Mouse (Mus musculus): ENCODE measurements around the gene Slc37a3. TPM values are rescaled to one million over a fixed set of nuclear protein-coding genes. Genes with fewer than 3 reads are reported as not detected.
"Not testable (repeated sequence)": the region's sequence is repeated elsewhere in the genome, so short reads cannot be mapped to it uniquely, and the experiment has no call there.

The Slc37a3 gene
- total RNA-seq, 1 experiment from 2014 or later, result 29.4 TPM

DNA sequence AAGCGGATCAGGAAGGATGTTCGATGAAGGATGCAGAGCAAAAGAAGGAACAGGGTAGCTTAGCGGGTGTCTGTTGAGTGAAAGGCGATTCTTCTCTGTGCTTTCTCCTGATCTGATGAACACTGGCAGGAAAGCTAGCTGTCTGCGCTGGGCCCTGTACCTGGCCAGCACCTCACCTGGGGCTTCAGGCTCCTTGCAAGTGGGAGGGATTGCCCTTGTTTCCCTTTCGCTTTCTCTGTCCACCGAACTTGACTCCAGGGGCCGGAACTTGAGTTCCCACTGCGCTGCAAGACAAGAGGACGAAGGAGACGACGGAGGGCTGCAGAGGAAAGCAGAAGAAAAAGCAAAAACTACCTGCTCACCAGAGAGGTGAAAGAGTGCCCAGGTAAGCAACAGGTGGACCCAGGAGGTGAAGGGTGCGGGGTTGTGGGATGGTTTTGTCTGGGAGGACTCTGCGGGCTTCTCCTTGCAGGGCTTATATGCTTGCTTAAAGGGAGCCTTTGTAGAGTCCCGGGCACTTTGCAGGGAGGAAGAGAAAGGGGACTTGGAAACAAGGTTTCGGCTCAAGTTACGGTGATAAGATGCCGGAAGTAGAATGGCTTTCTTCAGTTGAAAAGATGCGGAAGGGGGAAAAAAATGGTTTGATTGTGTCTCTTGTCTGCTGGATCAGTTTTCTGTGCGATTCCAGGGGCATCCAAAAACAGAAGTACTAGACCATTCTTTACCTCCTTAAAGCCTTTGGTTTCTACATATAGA is 3.8 kb upstream of the Slc37a3 start, which contains the start of gene Rab19:
Gene Rab19, plus strand, starts transcription at position 51 of the 756 bp plus-strand sequence.
- no peak for ATAC-seq (ENCODE audit: extremely low read depth, insufficient number of reproducible peaks, low FRiP score, poor library complexity, severe bottlenecking)

DNA sequence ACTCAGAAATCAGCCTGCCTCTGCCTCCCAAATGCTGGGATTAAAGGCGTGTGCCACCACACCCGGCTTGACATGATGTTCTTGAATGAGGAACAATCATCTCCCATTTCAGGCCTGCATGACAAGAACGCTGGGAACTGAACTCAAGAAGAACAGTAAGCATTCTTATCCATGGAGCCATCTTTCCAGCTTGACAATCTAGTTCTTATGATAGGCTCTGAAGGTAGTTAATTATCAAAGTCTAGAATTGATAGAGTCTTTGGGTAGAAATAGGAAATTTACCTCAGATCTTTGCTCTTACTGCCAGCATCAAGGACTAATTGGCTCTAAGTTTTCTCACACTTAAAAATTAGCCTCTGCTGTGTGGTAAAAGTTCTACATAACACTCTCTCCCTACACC is 2.8 kb upstream of the Slc37a3 start:
- no peak for ATAC-seq (ENCODE audit: extremely low read depth, insufficient number of reproducible peaks, low FRiP score, poor library complexity, severe bottlenecking)

DNA sequence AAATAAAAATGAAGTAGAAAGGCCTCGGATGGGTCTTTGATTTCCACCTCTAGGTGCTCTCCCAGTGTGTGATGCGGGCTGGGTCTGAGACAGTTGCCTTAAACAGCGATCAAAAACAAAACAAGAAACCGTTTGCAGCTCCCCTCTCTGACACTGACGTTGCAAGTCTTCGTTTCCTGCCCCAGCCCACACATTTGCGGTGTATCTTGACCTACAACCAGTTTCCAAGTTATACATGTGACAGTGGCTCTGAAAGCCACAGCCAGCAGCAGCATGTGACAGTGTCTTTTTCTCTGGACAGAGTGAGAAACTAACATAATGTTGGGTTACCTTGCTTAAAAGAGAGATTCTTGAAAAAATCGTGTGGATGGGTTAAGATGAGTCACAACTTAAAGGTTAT is 2.3 kb upstream of the Slc37a3 start:
- ATAC-seq (ENCODE audit: extremely low read depth, insufficient number of reproducible peaks, low FRiP score, poor library complexity, severe bottlenecking), result peak; percentile 49

DNA sequence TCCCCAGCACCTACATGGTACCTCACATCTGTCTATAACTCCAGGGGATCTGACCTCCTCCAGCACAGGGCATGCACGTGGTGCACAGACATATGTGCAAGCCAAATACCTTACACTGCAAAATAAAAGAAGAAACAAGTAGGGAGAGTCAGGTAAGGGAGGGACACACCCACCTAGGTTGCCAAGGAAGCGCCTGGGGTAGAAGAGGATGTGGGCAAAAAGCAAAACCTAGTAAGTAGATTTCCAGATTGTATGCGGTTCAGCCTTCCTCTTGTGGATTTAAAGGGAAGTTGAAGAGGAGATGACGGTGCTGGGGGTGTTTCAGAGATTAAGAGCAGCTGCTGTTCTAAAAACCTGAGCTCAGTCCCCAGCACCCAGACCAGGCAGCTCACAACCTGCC is 1.7 kb upstream of the Slc37a3 start:
- ATAC-seq (ENCODE audit: extremely low read depth, insufficient number of reproducible peaks, low FRiP score, poor library complexity, severe bottlenecking), result peak; percentile 77

DNA sequence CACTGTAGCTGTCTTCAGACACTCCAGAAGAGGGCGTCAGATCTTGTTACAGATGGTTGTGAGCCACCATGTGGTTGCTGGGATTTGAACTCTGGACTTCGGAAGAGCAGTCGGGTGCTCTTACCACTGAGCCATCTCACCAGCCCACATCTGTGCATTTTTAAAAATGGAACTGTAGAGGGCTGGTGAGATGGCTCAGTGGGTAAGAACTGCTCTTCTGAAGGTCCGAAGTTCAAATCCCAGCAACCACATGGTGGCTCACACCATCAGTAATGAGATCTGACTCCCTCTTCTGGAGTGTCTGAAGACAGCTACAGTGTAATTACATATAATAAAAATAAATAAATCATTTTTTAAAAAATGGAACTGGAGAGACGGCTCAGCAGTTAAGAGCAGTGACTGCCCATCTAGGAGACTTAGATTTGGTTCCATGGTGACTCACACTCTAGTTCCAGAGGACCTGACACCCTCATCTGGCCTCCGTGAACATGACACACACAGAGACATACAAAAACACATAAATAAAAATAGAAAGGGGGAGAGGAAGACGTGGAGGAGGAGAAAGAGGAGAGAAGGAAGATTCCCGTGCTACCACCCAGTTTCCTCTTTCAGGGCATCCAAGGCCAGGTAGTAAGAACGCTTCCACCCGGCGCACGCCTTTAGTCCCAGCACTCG is 823 bp upstream of the Slc37a3 start:
- not testable (repeated sequence) for ATAC-seq (ENCODE audit: extremely low read depth, insufficient number of reproducible peaks, low FRiP score, poor library complexity, severe bottlenecking)

DNA sequence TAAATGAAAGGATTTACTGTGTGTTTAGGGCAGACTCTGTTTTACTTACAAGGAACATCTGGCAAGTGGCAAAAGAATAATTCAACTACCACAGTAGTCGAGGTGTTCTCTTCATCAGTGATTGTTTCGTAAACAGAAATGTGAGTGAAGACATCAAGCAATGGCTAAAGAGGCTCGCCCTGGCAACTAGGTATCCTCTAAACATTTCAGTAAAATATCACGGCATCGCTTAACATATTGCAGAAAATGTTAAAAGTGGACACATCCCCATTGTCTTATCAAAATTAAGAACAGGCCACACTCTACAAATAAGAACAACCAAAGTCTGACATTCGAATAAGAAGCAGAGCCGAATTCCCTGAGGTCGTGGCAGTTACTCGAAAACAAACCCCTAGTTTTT is 700 bp downstream of the Slc37a3 start:
- ATAC-seq (ENCODE audit: extremely low read depth, insufficient number of reproducible peaks, low FRiP score, poor library complexity, severe bottlenecking), result no peak

DNA sequence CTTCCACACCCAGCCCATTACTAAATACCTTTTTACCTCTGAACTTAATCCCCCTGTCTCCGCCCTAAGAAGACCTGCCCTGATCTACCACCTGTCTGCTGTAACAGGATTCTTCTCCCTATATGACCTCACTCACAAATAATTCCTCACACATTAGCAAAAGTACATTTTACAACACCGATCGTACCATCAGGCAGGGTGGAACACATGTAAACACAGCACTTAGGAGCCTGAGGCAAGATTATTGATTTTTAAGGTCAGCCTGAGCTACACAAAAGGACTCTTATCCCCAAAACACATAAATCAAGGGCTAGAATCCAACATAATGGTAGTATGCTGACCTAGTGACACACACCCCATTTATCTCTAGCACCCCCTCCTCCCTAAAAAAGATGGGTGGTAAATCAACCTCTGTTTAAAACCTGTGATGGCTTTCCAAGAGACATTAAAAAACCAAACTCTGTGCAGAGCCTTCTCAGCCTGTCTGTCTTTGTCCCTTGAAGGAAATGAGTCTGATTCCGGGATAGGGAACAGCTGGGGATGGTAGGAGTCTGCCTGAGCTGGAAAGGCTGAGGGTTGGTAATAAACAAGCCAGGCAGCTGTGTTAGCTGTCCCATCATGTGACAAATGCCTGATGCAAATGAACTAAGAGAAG is 4.0 kb downstream of the Slc37a3 start:
- ATAC-seq (ENCODE audit: extremely low read depth, insufficient number of reproducible peaks, low FRiP score, poor library complexity, severe bottlenecking), result no peak

DNA sequence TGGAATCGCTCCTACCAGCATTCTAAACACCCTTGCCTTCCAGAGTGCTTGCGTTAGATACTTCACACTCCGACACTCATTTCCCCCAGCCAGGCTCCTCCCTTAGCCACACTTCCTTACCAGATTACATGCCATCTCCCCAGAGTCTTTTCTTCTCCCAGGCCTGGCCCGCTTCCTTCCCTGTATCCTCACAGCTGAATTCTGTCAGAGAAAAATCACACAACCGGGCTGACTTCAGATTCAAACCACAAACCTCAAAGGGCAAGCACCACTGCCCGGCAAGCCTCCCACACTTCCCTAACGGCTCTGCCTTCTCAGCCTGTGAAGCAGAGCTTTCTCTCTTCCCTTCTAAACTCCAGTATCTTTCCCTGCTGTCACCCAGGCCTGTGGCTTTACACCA is 4.7 kb downstream of the Slc37a3 start:
- peak; percentile 51 for ATAC-seq (ENCODE audit: extremely low read depth, insufficient number of reproducible peaks, low FRiP score, poor library complexity, severe bottlenecking)

DNA sequence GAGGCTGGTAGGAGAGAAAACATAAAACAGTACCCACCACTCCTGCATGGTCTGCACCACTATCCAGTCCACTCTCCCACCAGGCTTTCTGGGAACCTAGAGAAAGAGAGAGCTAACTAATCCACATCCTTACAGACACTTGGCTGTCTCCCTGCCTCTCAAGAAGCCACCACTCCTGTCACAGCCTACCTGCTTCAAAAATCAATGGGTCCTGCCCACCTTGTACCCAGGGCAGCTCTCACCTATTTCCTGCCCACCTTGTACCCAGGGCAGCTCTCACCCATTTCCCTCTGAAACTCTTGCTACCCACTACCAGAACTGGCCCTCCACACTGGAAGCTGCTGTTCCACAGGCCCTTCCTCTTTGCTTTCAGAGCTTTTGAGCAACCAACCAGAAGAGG is 5.4 kb downstream of the Slc37a3 start:
- ATAC-seq (ENCODE audit: extremely low read depth, insufficient number of reproducible peaks, low FRiP score, poor library complexity, severe bottlenecking), result no peak

DNA sequence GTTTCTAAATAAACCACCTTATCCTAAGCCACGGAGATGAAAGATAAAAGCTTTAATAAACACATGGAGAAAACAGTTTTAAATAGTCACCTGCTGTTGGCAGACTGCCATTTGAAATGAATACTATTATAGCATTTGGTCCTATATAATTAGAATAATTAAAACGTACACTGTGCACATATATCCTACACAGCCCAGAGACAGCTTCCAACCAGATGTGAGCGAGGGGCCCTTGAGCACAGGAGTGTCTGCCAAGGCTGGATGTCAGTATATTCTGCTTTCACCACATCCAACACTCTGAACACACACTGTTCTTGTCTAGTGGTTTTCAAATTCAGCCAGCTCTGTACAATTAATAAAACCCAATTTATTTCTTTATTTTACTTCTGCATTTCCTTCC is 7.8 kb downstream of the Slc37a3 start:
- ATAC-seq (ENCODE audit: extremely low read depth, insufficient number of reproducible peaks, low FRiP score, poor library complexity, severe bottlenecking), result no peak

DNA sequence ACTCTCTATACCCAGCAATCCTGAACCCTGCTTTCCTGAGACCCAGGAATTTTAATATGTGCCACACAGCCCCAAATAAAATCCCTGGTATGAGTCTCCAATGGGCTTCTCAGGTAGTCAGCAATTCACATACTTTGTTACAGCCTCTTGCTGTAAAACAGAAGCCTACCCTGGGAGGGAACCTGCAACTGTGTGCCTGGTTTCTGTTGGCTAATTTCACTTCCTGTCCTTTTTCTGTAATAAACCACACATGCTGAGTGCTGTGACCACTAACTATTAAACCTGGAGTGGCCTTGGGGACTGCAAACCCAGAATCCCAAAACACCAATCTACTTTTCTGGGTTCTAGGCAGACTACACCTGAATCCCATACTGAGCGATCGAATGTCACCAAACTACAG is 14.8 kb downstream of the Slc37a3 start:
- no peak for ATAC-seq (ENCODE audit: extremely low read depth, insufficient number of reproducible peaks, low FRiP score, poor library complexity, severe bottlenecking)

DNA sequence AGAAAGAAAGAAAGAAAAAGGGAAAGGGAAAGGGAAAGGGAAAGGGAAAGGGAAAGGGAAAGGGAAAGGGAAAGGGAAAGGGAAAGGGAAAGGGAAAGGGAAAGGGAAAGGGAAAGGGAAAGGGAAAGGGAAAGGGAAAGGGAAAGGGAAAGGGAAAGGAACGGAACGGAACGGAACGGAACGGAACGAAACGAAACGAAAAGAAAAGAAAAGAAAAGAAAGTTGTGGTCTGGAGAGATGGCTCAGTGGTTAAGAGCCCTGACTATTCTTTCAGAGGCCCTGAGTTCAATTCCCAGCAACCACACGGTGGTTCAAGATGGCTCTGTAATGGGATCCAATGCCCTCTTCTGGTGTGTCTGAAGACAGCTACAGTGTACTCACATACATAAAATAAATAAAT is 18.3 kb downstream of the Slc37a3 start:
- ATAC-seq (ENCODE audit: extremely low read depth, insufficient number of reproducible peaks, low FRiP score, poor library complexity, severe bottlenecking), result not testable (repeated sequence)

DNA sequence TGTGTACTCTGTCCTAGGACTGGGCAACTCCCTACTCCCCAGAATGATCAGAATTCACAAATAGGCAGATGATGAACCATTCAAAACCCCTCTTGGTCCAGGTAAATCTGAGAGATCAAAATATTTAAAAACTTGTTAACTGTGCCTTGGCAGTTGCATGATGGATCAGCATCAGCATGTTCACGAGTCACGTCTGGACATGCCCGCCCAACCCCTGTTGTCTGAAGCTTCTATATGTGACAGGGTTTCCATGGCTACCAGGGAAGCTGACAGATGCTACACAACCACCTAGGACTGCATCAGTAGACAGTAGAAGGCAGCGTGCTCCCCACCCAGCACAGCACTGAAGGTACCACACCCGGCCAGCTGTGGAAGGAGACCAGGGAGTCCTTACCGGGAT is 28.5 kb downstream of the Slc37a3 start:
- ATAC-seq (ENCODE audit: extremely low read depth, insufficient number of reproducible peaks, low FRiP score, poor library complexity, severe bottlenecking), result no peak

DNA sequence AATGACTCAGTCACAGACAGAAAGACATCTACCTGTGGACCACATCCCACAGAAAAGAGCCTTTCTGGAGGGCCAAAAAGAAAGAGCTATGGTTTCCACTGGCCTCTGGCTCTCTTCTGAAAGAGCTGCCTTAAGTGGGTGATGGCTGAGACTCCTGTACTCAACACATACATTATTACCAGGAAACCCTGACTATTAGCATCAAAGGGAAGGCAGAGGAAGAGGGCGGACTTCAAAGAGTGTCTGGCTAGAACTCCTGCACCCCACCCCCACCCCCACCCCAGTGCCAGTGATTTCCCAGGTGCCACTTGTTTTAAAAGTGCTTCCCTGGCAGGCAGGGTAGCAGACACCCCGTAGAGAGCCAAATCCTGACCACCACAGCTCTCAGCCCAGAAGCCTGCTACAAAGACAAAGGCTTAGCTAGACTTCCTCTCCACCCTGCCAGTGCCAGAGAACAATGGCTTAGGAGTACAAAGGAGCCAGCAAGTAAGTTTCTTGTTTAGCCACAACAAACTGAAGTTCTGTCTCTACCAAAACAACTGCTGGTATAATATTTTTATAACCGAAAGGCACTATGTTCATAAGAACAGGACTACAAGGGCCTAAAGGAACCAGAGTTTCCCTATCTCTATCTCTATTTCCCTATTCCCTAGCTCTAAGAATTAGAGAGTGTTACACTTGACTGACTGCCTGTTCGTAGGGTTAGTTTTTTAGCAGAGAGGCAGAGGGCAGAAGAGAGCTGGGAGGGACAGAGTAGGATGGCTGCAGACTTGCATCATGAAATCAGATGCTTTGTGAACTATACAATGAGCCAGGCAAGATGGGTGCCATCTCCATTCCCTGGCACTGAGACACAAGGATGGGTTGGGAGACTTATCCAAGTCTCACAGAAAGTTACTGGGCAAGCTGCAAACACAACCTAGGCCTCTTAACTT is 29.3 kb downstream of the Slc37a3 start:
- no peak for ATAC-seq (ENCODE audit: extremely low read depth, insufficient number of reproducible peaks, low FRiP score, poor library complexity, severe bottlenecking)

DNA sequence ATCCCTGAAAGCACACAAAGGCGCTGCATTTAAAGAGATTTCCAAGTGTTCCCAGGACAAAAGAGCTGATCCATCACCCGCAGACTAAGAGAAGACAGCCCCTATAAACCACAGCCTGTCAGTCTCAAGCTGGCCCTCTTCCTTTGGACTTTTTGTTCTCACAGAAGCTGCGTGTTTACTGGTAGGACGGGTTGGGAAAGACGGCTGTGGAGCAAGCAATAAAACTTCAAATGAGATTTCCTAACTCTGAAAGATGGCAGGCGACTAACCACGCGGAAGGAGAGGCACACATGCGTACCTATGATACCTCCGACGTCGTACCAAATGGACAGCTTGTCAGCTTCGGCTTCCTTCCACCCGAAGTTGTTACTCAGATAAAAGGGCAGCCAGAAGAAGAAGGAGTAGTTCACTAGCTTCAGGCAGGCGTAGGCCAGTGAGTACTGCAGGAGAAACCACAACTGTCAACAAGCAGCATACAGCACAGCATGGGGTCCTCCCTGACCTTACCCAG is 30.4 kb downstream of the Slc37a3 start:
- no peak for ATAC-seq (ENCODE audit: extremely low read depth, insufficient number of reproducible peaks, low FRiP score, poor library complexity, severe bottlenecking)

DNA sequence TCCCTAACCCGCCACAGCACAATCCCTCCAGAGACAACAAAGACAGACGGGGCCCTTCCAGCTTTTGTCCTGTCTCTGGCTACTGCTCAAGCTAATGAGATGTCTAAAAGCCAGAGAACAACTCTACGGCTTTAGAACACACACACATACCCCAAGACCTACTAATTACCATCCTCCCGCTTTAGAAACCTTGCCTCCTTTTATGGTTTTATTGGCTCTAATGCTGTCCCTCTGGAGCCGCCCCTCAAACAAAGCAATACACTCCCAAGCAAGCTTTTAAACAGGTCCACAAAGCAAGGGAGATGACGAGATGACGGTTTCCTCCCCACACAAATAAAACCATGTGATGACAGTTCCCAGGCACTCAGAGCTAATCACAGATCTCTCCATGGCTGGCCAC is 32.0 kb downstream of the Slc37a3 start:
- ATAC-seq (ENCODE audit: extremely low read depth, insufficient number of reproducible peaks, low FRiP score, poor library complexity, severe bottlenecking), result no peak

DNA sequence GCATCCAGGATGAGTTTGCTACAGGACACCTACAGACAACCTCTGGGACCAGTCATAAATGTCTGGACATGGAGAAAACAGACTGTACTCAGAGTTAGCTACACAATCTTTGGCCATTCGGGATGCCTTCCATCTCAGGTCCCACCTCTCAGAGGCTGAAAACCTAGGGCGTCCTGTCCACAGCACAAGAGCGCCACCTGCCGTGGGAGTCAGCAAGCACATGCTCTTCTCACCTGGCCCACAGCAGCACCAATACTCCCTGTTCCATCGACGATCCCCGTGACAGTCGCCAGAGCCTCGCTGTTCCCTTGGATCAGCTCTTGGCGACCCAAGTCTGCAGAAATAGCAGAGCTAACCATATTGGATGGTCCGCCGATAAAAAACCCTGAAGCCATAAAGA is 33.5 kb downstream of the Slc37a3 start:
- ATAC-seq (ENCODE audit: extremely low read depth, insufficient number of reproducible peaks, low FRiP score, poor library complexity, severe bottlenecking), result peak; percentile 81

DNA sequence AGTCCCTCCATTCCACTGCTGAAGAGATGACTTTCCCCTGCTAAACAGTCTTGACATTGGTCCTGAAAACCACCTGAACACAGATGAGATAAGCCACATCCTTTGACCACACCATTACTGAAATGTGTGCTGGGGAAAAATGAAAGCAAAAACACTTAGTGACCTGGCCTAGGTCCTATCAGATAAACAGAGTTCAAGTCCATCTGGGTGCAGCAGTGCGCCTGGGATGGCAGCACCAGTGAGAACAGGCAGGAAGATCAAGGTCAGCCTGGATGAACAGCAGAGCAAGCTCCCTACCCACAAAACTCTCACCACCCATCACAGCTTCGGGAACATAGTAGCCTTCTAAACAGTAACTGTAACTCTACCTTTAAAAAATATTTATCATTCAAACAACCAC is 35.7 kb downstream of the Slc37a3 start:
- ATAC-seq (ENCODE audit: extremely low read depth, insufficient number of reproducible peaks, low FRiP score, poor library complexity, severe bottlenecking), result no peak

DNA sequence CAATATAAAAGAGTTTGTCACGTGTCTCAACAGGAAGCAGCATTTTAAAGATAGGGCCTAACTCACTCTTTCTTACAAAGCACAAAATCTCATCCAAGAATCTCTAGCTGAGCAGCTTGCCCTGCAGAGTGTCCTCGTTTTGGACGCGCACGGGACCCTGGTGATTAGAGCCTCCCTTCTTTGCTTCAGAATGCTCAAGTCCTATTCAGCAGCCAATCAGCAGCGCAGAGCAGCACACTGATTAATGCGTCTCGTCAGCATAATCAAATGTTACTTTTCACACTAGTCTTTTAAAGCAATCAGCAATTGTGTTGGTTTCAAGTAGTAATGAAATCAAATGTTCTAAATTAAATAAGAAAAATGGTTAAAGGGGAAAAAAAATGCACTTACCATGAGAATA is 39.1 kb downstream of the Slc37a3 start:
- no peak for ATAC-seq (ENCODE audit: extremely low read depth, insufficient number of reproducible peaks, low FRiP score, poor library complexity, severe bottlenecking)

Measured in neutrophil, adult 5-6 weeks (primary cell).